Mouse (Mus musculus) ES-Bruce4 (cell line): Measurements from ENCODE around the gene Esam. TPM values are rescaled to one million over a fixed set of nuclear protein-coding genes. Genes with fewer than 3 reads are reported as not detected.

Experiments used
- H3K27ac ChIP-seq: 2 replicates; pipeline ENCODE4 v1.5.1; 2012; ENCODE audit warnings: low read length, inconsistent platforms; ENCODE audit not compliant: insufficient read depth
- H3K27me3 ChIP-seq: 2 replicates; pipeline ENCODE4 v1.6.1; 2012; ENCODE audit warnings: mild to moderate bottlenecking, low read length, inconsistent platforms; ENCODE audit not compliant: control insufficient read depth, poor library complexity, insufficient read depth, severe bottlenecking
- H3K36me3 ChIP-seq: 2 replicates; pipeline ENCODE4 v1.6.1; 2012; ENCODE audit warnings: inconsistent platforms, mild to moderate bottlenecking, low read length, moderate library complexity; ENCODE audit not compliant: control insufficient read depth, poor library complexity, insufficient read depth, severe bottlenecking
- H3K4me1 ChIP-seq: one replicate; pipeline ENCODE4 v1.8.1; 2011; ENCODE audit warnings: low read length; ENCODE audit not compliant: control insufficient read depth, insufficient read depth
- H3K4me3 ChIP-seq: 2 replicates; pipeline ENCODE4 v1.5.1; 2011; ENCODE audit warnings: low read depth, mild to moderate bottlenecking, low read length
- H3K9ac ChIP-seq: 2 replicates; pipeline ENCODE4 v1.6.1; 2012; ENCODE audit warnings: low read depth, mild to moderate bottlenecking, inconsistent platforms; ENCODE audit not compliant: poor library complexity, severe bottlenecking
- H3K9me3 ChIP-seq: replicated peaks from 2 replicates; pipeline ENCODE4 v1.6.1; 2012; ENCODE audit warnings: mild to moderate bottlenecking, low read length, inconsistent platforms; ENCODE audit not compliant: control insufficient read depth, poor library complexity, insufficient read depth, severe bottlenecking
- CTCF ChIP-seq: IDR thresholded peaks from one replicate; pipeline ENCODE4 v1.8.1; 2011; ENCODE audit warnings: low read depth, low read length
- EP300 ChIP-seq: IDR thresholded peaks from 2 replicates; pipeline ENCODE4 v1.6.1; 2011; ENCODE audit warnings: low read depth, low read length; ENCODE audit not compliant: insufficient read depth
- POLR2A ChIP-seq: IDR thresholded peaks from one replicate; pipeline ENCODE4 v1.8.1; 2011; ENCODE audit warnings: low read length; ENCODE audit not compliant: insufficient read depth
- polyA plus RNA-seq: library from polyadenylated mRNA; stranded (reverse); fragments of >200 nt; gene quantifications from 2 replicates; pipeline ENCODE4 v1.2.4, GENCODE M21; 2011; ENCODE audit warnings: low read depth; ENCODE audit not compliant: missing spikeins, insufficient read depth, insufficient read length

The Esam gene
- polyA plus RNA-seq, 1 experiment = 1.7 TPM

- Histone ChIP-seq H3K36me3 (peaks cover 6% of the 10 kb centered on the region), H3K9ac (no peak overlapping the region)
Observed at GRCm38 (mm10) chr9:37528225-37528970, 520 bp downstream of the Esam start.

GRCm38 (mm10) chr9:37530031-37530887 is 2.4 kb downstream of the Esam start:
- no peaks in the 10 kb centered on the region for H3K36me3 ChIP-seq
- no peak overlapping the region for H3K27ac ChIP-seq
- 0 out of 2 replicates have a peak overlapping the region, but pooled peaks have one; percentile 39 for H3K9ac ChIP-seq
- TF ChIP-seq POLR2A (no peak), EP300 (no peak), CTCF (no peak)
- no peaks in the 10 kb centered on the region for H3K9me3 ChIP-seq
- H3K4me3 ChIP-seq = peak overlapping the region; percentile 54
- H3K4me1 ChIP-seq = peaks cover 2% of the 10 kb centered on the region
- H3K27me3 ChIP-seq = no peaks in the 10 kb centered on the region

More at GRCm38 (mm10) chr9:37528225-37528970, 520 bp downstream of the Esam start:
- H3K9me3 ChIP-seq = no peaks in the 10 kb centered on the region
- peak overlapping the region; percentile 35 for H3K4me3 ChIP-seq
- no peak for TF ChIP-seq EP300
- TF ChIP-seq POLR2A = no peak
- TF ChIP-seq CTCF = no peak
- no peaks in the 10 kb centered on the region for H3K27me3 ChIP-seq
- H3K4me1 ChIP-seq = peaks cover 2% of the 10 kb centered on the region
- H3K27ac ChIP-seq = no peak overlapping the region

- H3K27ac ChIP-seq = no peak overlapping the region
- H3K27me3 ChIP-seq = no peaks in the 10 kb centered on the region
- H3K4me3 ChIP-seq = peak overlapping the region; percentile 54
Observed at GRCm38 (mm10) chr9:37530888-37531705, 3.2 kb downstream of the Esam start.

GRCm38 (mm10) chr9:37536851-37537250 is 9.0 kb downstream of the Esam start:
- no peaks in the 10 kb centered on the region for H3K9me3 ChIP-seq
- no peak overlapping the region for H3K4me3 ChIP-seq
- H3K27ac ChIP-seq = no peak overlapping the region
- no peaks in the 10 kb centered on the region for H3K4me1 ChIP-seq
- no peaks in the 10 kb centered on the region for H3K36me3 ChIP-seq
- H3K9ac ChIP-seq = no peak overlapping the region
- TF ChIP-seq POLR2A = no peak
- no peak for TF ChIP-seq CTCF
- H3K27me3 ChIP-seq = no peaks in the 10 kb centered on the region

More at GRCm38 (mm10) chr9:37530888-37531705, 3.2 kb downstream of the Esam start:
- H3K9ac ChIP-seq = peak overlapping the region; percentile 39
- no peaks in the 10 kb centered on the region for H3K9me3 ChIP-seq
- no peaks in the 10 kb centered on the region for H3K36me3 ChIP-seq
- TF ChIP-seq EP300 (0 out of 2 replicates have a peak, but pooled peaks have one; percentile 15), POLR2A (no peak)
- H3K4me1 ChIP-seq = peaks cover 2% of the 10 kb centered on the region

- Histone ChIP-seq H3K9me3 (no peaks in the 10 kb centered on the region), H3K4me1 (peaks cover 5% of the 10 kb centered on the region), H3K9ac (no peak overlapping the region), H3K4me3 (no peak overlapping the region), H3K36me3 (no peaks in the 10 kb centered on the region), H3K27me3 (no peaks in the 10 kb centered on the region), H3K27ac (no peak overlapping the region)
- TF ChIP-seq CTCF (no peak), EP300 (no peak), POLR2A (no peak)
Observed at GRCm38 (mm10) chr9:37537658-37538250, 9.9 kb downstream of the Esam start.
